Mouse (Mus musculus): ENCODE measurements at regions not wholly inside any gene's neighbourhood (a gene's known extent, or its start where the extent isn't known, plus 50 kb on each side); places are given as distances from the start of the nearest gene placed in this dataset.

DNA sequence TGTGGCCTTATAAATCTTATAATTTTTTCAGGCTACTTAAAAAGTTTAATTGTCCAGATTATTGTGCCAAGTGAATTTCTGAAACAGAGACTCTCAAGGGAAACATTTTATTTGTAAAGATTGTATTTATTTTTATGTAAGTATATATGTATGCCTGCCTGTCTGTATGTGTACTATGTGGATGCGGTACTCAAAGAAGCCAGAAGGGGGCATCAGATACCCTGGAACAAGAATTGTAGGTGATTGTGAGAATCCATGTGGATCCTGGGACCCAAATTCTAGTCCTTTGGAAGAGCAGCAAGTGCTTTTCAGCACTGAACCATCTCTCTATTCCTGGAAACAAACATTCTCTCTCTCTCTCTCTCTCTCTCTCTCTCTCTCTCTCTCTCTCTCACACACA is 107.6 kb upstream of the Kctd3 start:
- Histone ChIP-seq H3K4me3 (ENCODE audit: insufficient read depth, low read depth, low read length) (no peak overlapping the region), H3K4me1 (ENCODE audit: control insufficient read depth, insufficient read depth, insufficient read length, low read length) (no peaks in the 10 kb centered on the region), H3K27ac (replicated peaks; ENCODE audit: low read depth, low read length) (no peak overlapping the region)

DNA sequence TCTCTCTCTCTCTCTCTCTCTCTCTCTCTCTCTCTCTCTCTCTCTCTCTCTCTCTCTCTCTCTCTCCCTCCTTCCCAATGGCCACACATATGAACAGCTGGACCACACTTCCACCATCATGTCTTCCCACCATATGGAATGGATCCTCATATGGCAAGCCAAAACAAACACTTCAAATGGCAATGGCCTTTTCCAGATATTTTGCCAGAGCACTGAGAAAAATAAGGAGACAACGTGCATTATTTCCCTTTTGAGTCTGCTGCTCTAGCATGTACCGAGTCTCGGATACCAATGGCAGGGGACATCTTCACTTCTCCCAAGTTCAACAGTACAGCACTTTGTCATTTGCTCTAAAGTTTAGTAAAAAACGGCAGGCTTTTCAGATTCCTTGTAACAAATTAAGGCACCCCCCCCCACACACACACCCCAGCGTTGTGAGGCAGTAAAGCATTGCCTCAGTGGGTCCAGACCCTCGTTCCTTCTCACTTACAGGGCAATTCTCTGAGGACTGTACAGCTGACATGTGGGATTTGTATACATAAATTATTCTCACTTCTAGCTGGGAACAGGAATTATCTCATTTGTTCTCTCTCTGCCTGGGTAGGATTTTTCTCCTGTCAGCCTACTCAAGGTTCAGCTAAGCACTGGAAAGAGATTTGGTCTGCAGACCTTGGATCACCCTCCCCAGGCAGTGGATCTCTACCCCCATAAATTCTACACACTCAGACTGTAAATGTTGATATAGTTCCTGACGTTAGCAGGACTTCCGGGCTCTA is 100.8 kb upstream of the Kctd3 start:
- Histone ChIP-seq H3K27ac (replicated peaks; ENCODE audit: low read depth, low read length) (no peak overlapping the region), H3K4me1 (ENCODE audit: control insufficient read depth, insufficient read depth, insufficient read length, low read length) (no peaks in the 10 kb centered on the region)

DNA sequence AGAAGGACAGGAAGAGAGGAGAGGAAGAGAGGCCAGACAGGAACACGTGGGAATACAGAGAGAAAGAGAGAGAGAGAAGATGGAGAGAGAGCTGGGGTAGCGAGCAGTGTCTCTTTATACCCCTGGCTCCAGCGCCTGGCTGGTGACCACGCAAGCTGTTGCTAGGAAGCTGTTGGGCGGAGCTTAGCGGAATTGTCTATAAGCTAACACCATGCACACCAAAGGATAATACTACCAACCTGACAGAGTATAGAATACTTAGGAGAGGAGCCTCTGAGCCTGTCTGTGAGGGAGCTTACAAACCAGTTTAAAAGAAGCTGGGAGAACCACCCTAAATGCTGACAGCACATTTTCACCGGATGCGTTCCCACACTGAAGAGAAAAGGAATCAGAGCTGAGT is 100.2 kb upstream of the Kctd3 start:
- Histone ChIP-seq H3K4me1 (ENCODE audit: control insufficient read depth, insufficient read depth, insufficient read length, low read length) (no peaks in the 10 kb centered on the region), H3K27ac (replicated peaks; ENCODE audit: low read depth, low read length) (no peak overlapping the region), H3K4me3 (ENCODE audit: insufficient read depth, low read depth, low read length) (no peak overlapping the region)

More for the DNA sequence above, 100.8 kb upstream of the Kctd3 start:
- H3K4me3 ChIP-seq (ENCODE audit: insufficient read depth, low read depth, low read length) = no peak overlapping the region

GRCm38 (mm10) chr1:189107156-189107555 is 99.5 kb upstream of the Kctd3 start:
- no peak overlapping the region for H3K4me3 ChIP-seq (ENCODE audit: insufficient read depth, low read depth, low read length)
- H3K27ac ChIP-seq (replicated peaks; ENCODE audit: low read depth, low read length) = no peak overlapping the region
- no peaks in the 10 kb centered on the region for H3K4me1 ChIP-seq (ENCODE audit: control insufficient read depth, insufficient read depth, insufficient read length, low read length)

DNA sequence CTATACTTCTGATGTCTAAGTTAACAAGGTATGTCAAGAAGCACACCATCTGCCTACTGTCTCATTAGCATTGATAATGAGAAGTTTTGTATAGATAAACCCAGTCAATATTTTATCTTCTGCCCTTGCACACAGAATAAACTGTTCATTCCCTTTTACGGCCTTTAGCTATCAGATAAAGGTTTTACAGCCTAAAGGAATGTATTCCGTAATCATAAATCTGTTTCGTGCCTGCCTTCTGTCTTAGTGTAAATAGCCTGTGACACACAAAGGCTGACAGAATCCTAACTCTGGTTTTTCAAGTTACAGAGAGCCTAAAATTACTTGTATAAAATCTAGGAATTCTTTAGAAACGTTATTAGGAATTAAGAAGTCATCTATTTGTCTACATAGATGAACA is 97.6 kb upstream of the Kctd3 start:
- no peaks in the 10 kb centered on the region for H3K4me1 ChIP-seq (ENCODE audit: control insufficient read depth, insufficient read depth, insufficient read length, low read length)
- no peak overlapping the region for H3K27ac ChIP-seq (replicated peaks; ENCODE audit: low read depth, low read length)
- H3K4me3 ChIP-seq (ENCODE audit: insufficient read depth, low read depth, low read length) = no peak overlapping the region

GRCm38 (mm10) chr1:189102781-189103180 is 95.1 kb upstream of the Kctd3 start:
- H3K4me3 ChIP-seq (ENCODE audit: insufficient read depth, low read depth, low read length) = no peak overlapping the region
- no peaks in the 10 kb centered on the region for H3K4me1 ChIP-seq (ENCODE audit: control insufficient read depth, insufficient read depth, insufficient read length, low read length)
- H3K27ac ChIP-seq (replicated peaks; ENCODE audit: low read depth, low read length) = no peak overlapping the region

GRCm38 (mm10) chr1:189099121-189099520 is 91.5 kb upstream of the Kctd3 start:
- no peak overlapping the region for H3K4me3 ChIP-seq (ENCODE audit: insufficient read depth, low read depth, low read length)
- no peaks in the 10 kb centered on the region for H3K4me1 ChIP-seq (ENCODE audit: control insufficient read depth, insufficient read depth, insufficient read length, low read length)
- H3K27ac ChIP-seq (replicated peaks; ENCODE audit: low read depth, low read length) = no peak overlapping the region

- no peak overlapping the region for H3K27ac ChIP-seq (replicated peaks; ENCODE audit: low read depth, low read length)
- H3K4me1 ChIP-seq (ENCODE audit: control insufficient read depth, insufficient read depth, insufficient read length, low read length) = no peaks in the 10 kb centered on the region
- no peak overlapping the region for H3K4me3 ChIP-seq (ENCODE audit: insufficient read depth, low read depth, low read length)
Observed at GRCm38 (mm10) chr1:189092819-189093218, 85.2 kb upstream of the Kctd3 start.

GRCm38 (mm10) chr1:189085245-189085644 is 77.6 kb upstream of the Kctd3 start:
- Histone ChIP-seq H3K4me3 (ENCODE audit: insufficient read depth, low read depth, low read length) (no peak overlapping the region), H3K27ac (replicated peaks; ENCODE audit: low read depth, low read length) (no peak overlapping the region), H3K4me1 (ENCODE audit: control insufficient read depth, insufficient read depth, insufficient read length, low read length) (peaks cover 2% of the 10 kb centered on the region; the same call in 1 of the 2 replicates)

DNA sequence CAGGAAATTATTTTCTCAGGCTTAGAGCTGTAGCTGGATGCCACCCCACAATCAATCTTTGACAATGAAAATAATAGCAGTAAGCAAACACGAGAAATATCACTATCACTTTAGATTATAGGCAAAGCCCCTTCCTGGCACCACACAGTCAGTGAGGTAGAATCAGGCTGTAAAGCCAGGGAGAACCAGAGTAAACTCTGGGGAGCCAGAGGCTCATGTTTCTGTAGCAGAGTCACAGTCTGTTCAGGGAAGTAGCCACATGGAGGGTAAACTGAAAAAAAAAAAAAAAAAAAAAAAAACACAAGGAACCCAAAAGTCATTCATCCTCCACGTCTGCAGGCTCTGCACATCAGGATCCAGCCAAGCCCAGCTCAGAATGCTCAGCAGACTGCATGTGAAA is 73.6 kb upstream of the Kctd3 start:
- peaks cover 5% of the 10 kb centered on the region for H3K4me1 ChIP-seq (ENCODE audit: control insufficient read depth, insufficient read depth, insufficient read length, low read length)
- no peak overlapping the region for H3K27ac ChIP-seq (replicated peaks; ENCODE audit: low read depth, low read length)
- no peak overlapping the region for H3K4me3 ChIP-seq (ENCODE audit: insufficient read depth, low read depth, low read length)

- Histone ChIP-seq H3K4me3 (ENCODE audit: insufficient read depth, low read depth, low read length) (no peak overlapping the region), H3K27ac (replicated peaks; ENCODE audit: low read depth, low read length) (no peak overlapping the region), H3K4me1 (ENCODE audit: control insufficient read depth, insufficient read depth, insufficient read length, low read length) (peaks cover 6% of the 10 kb centered on the region)
Observed at GRCm38 (mm10) chr1:189080797-189081196, 73.2 kb upstream of the Kctd3 start.

DNA sequence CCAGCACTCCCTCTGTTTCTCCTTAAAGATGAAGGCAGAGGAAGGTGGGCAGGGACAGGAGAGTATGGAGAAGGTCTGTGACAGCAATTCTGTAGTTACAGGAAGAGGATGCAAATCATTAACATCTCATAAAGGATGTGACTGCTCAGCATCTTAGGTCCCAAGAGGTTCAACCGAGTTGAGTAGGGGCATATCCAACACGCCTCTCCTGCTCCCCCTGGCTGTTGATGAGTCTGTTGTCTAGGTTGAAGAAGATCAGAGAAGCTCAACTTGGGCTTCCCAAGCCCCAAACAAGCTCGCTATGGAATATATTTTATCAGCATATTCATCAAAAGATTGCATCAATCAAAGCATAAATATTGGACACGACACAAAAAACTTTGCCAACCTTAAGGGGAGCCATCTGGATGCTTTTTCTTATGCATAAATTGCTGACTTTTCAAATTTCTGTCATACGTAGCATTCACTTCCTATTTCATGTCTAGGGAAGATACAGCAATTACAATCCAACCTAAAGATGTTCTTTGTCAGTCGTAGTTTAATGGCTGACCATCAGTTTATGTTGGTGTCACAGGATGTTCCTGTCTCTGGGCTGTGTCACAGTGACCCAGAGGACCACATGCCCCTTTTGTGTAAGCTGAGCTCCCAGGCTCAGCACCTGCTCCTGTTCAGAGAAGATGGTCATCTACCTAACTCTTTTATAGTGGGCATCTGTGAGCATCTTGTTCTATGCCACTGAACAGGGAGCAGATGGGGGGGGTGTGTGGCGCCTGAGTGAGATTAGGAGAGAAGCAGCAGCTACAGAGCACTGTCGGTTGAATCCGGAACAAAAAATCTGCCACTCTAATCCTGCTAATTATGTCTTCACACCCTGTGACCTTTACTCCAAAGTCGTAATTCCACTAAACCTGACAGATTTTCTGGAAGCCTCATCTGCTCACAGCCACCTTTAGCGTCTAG is 72.1 kb upstream of the Kctd3 start:
- Histone ChIP-seq H3K4me3 (ENCODE audit: insufficient read depth, low read depth, low read length) (no peak overlapping the region), H3K4me1 (ENCODE audit: control insufficient read depth, insufficient read depth, insufficient read length, low read length) (peaks cover 6% of the 10 kb centered on the region), H3K27ac (replicated peaks; ENCODE audit: low read depth, low read length) (no peak overlapping the region)

GRCm38 (mm10) chr1:189077861-189078260 is 70.2 kb upstream of the Kctd3 start:
- Histone ChIP-seq H3K4me3 (ENCODE audit: insufficient read depth, low read depth, low read length) (no peak overlapping the region), H3K4me1 (ENCODE audit: control insufficient read depth, insufficient read depth, insufficient read length, low read length) (peaks cover 6% of the 10 kb centered on the region), H3K27ac (replicated peaks; ENCODE audit: low read depth, low read length) (no peak overlapping the region)

DNA sequence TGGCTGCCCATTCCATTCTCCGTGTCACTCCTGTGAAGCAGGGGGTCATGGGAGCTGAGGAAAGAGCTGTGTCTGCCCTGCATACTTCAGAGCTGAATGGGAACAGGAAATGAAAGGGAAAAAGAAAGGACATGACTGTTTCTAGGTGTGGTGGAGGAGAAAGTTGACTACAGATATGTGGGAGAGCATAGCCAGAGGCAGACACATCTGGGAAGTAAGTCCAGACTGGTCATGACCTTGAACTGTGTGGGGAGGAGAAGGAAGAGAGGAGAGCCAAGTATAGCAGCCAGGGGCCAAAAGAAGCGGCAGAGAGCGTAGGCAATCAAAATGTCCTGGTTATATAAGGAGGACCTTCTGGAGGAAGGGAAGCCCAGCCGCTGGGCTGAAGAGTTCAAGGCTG is 68.6 kb upstream of the Kctd3 start:
- peaks cover 6% of the 10 kb centered on the region for H3K4me1 ChIP-seq (ENCODE audit: control insufficient read depth, insufficient read depth, insufficient read length, low read length)
- H3K27ac ChIP-seq (replicated peaks; ENCODE audit: low read depth, low read length) = no peak overlapping the region
- no peak overlapping the region for H3K4me3 ChIP-seq (ENCODE audit: insufficient read depth, low read depth, low read length)

DNA sequence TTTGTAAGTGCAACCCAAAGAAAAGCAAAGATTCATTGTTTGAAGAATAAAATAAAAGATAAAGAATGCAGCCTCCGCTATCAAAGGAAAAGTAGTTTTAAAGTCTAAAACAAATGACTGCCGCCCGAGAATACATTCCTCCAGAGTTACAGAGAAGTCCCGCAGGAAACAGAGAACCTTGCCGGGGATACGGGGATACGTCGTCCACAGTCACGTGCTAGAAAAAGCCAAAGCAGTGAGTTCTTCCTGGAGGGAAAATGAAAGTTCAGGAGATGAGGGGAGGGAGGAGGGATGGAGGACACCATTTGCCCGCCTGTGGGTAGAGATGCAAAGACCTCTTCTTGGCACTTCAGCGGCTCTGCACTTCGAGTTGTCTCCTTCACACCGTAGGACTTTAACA is 68.0 kb upstream of the Kctd3 start:
- Histone ChIP-seq H3K4me1 (ENCODE audit: control insufficient read depth, insufficient read depth, insufficient read length, low read length) (peaks cover 4% of the 10 kb centered on the region; the same call in 1 of the 2 replicates), H3K4me3 (ENCODE audit: insufficient read depth, low read depth, low read length) (no peak overlapping the region), H3K27ac (replicated peaks; ENCODE audit: low read depth, low read length) (no peak overlapping the region)

Measured in brown adipose tissue, adult 24 weeks (tissue).